Mouse (Mus musculus) intestine, embryonic 14.5 days (tissue): ENCODE data around the gene Socs5. TPM values are rescaled to one million over a fixed set of nuclear protein-coding genes. Genes with fewer than 3 reads are reported as not detected.

Source experiments
- ATAC-seq: fragments of 200-750 bp; cut with Nextera tagmentation; replicated peaks from 2 replicates; pipeline ENCODE4 v1.8.0; 2017; ENCODE audit warnings: low read depth, moderate number of reproducible peaks, moderate TSS enrichment, moderate library complexity; ENCODE audit not compliant: low FRiP score, low TSS enrichment
- DNase-seq: peaks from one replicate; pipeline ENCODE4 v3.0.0-alpha.2; 2018; ENCODE audit warnings: low spot score
- H3K27ac ChIP-seq: fragments of 300-500 bp; sonication (generic); 2 replicates; pipeline ENCODE4 v1.5.1; 2014; ENCODE audit warnings: low read depth, mild to moderate bottlenecking, control low read depth
- H3K27me3 ChIP-seq: fragments of 300-500 bp; sonication (generic); replicated peaks from 2 replicates; pipeline ENCODE4 v1.6.1; 2014; ENCODE audit warnings: low read length, control low read depth; ENCODE audit not compliant: control insufficient read depth, insufficient read depth
- H3K36me3 ChIP-seq: fragments of 300-500 bp; sonication (generic); 2 replicates; pipeline ENCODE4 v1.6.1; 2014; ENCODE audit warnings: low read length, control low read depth; ENCODE audit not compliant: control insufficient read depth, insufficient read depth
- H3K4me1 ChIP-seq: fragments of 300-500 bp; sonication (generic); replicated peaks from 2 replicates; pipeline ENCODE4 v1.6.1; 2014; ENCODE audit warnings: low read length, control low read depth, mixed read lengths; ENCODE audit not compliant: control insufficient read depth, insufficient read depth
- H3K4me2 ChIP-seq: fragments of 300-500 bp; sonication (generic); 2 replicates; pipeline ENCODE4 v1.6.1; 2014; ENCODE audit warnings: low read length
- H3K4me3 ChIP-seq: fragments of 300-500 bp; sonication (generic); 2 replicates; pipeline ENCODE4 v1.5.1; 2014; ENCODE audit warnings: low read depth, low read length, control low read depth, mixed read lengths
- H3K9ac ChIP-seq: fragments of 300-500 bp; sonication (generic); 2 replicates; pipeline ENCODE4 v1.6.1; 2014; ENCODE audit warnings: mild to moderate bottlenecking, low read length
- H3K9me3 ChIP-seq: fragments of 300-500 bp; sonication (generic); 2 replicates; pipeline ENCODE4 v1.6.1; 2016; ENCODE audit warnings: low read length, control low read depth; ENCODE audit not compliant: control insufficient read depth
- WGBS: fragments of 180-500 bp; shearing (Covaris S2); extraction: QIAGEN DNeasy Blood & Tissue Kit; methylation state at CpG from one replicate; pipeline ENCODE4 v1.1.7; 2014; 5-methylcytosine and 5-hydroxymethylcytosine counted together
- polyA plus RNA-seq: library from polyadenylated mRNA; unstranded; fragments of >200 nt; fragmentation: Nextera tagmentation; extraction: Ambion mirVana; gene quantifications from 2 replicates; pipeline ENCODE4 v1.2.1, GENCODE M21; 2014

The Socs5 gene
- polyA plus RNA-seq, 1 experiment from 2014 or later = 14.1 TPM

DNA sequence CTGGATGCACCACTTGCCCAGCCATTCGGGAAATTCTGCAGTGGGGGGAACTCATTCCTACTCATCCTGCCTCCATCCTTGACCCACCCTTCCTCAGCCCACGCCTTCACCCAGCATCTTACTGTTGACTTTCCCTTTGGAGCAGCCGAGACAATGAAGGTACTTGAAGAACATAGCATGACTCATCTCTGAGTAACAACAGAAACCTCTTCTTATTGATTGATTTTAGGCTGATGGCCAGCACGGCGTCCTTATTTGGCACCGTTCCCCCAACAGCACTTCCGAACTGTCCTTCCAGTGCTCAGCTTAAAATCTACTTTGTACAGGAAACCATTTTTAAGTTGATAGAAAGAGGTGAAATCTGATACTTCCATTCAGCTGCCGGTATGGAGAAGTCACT is 4.8 kb upstream of the Socs5 start:
- 28% methylated on average over 8 of the region's 8 CpGs for WGBS
- Histone ChIP-seq H3K27me3 (no peaks in the 10 kb centered on the region), H3K4me3 (no peak overlapping the region), H3K9me3 (no peaks in the 10 kb centered on the region), H3K9ac (no peak overlapping the region), H3K27ac (no peak overlapping the region), H3K36me3 (no peaks in the 10 kb centered on the region), H3K4me1 (peaks cover 7% of the 10 kb centered on the region), H3K4me2 (peak overlapping the region; percentile 28)
- ATAC-seq (no peak), DNase-seq (no peak)

DNA sequence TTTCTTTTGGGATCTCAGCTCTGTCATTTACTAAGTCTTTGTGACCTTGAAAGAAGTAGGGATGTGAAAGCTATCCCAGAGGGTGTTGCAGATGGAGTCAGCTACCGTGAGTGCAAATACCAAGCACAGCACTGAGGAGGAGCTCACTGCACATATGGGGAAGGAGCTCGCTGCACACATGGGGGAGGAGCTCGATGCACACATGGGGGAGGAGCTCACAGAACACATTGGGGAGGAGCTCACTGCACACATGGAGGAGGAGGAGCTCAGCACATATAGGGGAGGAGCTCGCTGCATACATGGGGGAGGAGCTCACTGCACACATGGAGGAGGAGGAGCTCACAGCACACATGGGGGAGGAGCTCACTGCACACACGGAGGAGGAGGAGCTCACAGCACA is 4.4 kb upstream of the Socs5 start:
- no peak overlapping the region for H3K4me3 ChIP-seq
- no peak overlapping the region for H3K27ac ChIP-seq
- no peaks in the 10 kb centered on the region for H3K27me3 ChIP-seq
- peaks cover 7% of the 10 kb centered on the region for H3K4me1 ChIP-seq
- H3K9me3 ChIP-seq = no peaks in the 10 kb centered on the region
- no peak overlapping the region for H3K9ac ChIP-seq
- WGBS = 75% methylated on average over 5 of the region's 5 CpGs
- H3K4me2 ChIP-seq = peak overlapping the region; percentile 28; the same call in 1 of the 2 replicates
- no peaks in the 10 kb centered on the region for H3K36me3 ChIP-seq
- ATAC-seq (no peak), DNase-seq (no peak)

DNA sequence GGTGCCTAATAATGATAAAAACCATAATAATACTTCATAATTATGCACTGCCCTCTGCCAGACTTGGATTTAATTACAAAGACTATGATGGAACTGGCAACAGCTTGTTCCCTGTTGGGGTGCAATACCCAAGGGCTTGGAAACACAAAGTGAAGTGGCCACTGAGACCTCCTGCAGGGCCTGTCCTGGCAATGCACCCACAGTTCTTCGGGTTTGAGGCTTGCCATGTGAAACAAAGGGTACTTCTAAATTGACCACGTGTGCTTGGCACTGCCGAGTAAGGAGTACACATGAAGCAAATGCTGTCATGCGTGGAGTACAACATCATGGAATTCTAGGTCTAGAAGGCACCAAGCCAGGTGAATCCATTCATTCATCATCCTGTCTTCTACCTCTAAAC is 3.2 kb upstream of the Socs5 start:
- Histone ChIP-seq H3K36me3 (no peaks in the 10 kb centered on the region), H3K4me3 (no peak overlapping the region), H3K4me1 (peaks cover 16% of the 10 kb centered on the region), H3K27me3 (no peaks in the 10 kb centered on the region), H3K9ac (no peak overlapping the region), H3K9me3 (no peaks in the 10 kb centered on the region), H3K27ac (no peak overlapping the region), H3K4me2 (no peak overlapping the region)
- 90% methylated on average over 4 of the region's 4 CpGs for WGBS
- ATAC-seq (no peak), DNase-seq (no peak)

DNA sequence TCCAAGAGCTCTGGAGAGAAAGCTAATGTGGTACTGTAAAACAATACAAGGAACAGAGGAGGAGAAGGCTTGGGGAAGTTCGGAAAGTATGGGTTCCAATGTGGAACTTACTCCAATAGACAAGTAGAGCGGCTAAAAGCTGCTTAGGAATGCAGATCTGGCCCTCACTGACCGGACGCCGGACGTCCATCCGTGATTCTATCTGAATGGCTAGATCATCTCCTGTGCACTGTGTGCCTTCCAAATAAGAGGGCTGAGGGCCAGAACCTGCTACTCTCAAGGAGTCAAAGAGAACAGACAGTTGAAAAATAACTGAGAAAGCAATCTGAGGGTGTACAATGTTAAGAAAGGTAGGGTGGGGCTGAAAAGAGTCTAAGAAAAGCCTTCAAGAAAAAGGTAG is 1.5 kb upstream of the Socs5 start:
- Histone ChIP-seq H3K36me3 (no peaks in the 10 kb centered on the region), H3K9ac (no peak overlapping the region), H3K4me3 (no peak overlapping the region), H3K4me1 (peaks cover 20% of the 10 kb centered on the region), H3K9me3 (no peaks in the 10 kb centered on the region), H3K4me2 (peak overlapping the region; percentile 59), H3K27me3 (no peaks in the 10 kb centered on the region), H3K27ac (no peak overlapping the region)
- 88% methylated on average over 7 of the region's 7 CpGs for WGBS
- ATAC-seq = no peak
- DNase-seq = no peak

DNA sequence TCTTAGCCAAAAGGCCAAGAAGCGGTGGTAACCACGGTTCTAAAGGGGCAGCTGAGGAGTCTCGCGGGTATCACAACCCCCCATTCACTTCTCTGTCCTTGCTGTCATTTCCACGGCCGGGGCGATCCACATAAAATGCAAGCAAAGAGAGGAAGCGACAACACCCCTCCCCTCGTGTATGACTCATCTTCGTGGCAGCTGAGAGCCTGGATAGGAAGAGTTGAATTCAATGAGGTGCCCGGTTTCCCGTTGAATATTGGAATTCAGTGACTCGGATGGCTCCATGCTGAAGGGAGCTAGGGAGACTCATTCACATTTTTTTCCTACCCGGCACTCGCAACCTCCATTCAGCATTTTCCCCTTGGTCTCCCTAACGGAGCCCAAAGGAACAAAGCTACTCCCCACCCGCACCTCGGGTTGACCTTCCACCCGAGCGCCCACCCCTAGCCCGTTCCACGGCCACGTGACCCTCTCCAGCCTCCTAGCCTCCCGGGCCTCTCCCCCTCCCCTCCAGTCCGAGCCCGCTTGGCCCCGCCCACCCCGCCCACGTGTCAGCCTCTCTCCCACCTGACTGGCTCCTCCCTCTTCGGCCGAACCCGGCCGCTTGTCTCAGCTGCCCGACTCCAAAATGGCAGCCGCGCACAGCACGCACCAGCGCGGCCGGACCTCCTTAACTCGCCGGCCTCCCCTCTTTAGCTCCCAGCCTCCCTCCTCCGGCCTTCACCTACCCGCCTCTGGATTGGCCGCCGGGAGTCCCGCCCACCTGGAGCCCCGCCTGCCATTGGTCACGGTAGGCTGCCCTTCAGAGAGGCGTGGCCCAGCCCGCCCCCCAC is 572 bp upstream of the Socs5 start:
- peaks cover 20% of the 10 kb centered on the region for H3K4me1 ChIP-seq
- DNase-seq (peak; percentile 96), ATAC-seq (peak; percentile 99)
- no peaks in the 10 kb centered on the region for H3K9me3 ChIP-seq
- H3K27me3 ChIP-seq = no peaks in the 10 kb centered on the region
- peak overlapping the region; percentile 73 for H3K9ac ChIP-seq
- WGBS = under 1% methylated on average over 50 of the region's 51 CpGs
- peak overlapping the region; percentile 59 for H3K4me2 ChIP-seq
- H3K27ac ChIP-seq = peak overlapping the region; percentile 82
- H3K4me3 ChIP-seq = peak overlapping the region; percentile 72
- no peaks in the 10 kb centered on the region for H3K36me3 ChIP-seq

DNA sequence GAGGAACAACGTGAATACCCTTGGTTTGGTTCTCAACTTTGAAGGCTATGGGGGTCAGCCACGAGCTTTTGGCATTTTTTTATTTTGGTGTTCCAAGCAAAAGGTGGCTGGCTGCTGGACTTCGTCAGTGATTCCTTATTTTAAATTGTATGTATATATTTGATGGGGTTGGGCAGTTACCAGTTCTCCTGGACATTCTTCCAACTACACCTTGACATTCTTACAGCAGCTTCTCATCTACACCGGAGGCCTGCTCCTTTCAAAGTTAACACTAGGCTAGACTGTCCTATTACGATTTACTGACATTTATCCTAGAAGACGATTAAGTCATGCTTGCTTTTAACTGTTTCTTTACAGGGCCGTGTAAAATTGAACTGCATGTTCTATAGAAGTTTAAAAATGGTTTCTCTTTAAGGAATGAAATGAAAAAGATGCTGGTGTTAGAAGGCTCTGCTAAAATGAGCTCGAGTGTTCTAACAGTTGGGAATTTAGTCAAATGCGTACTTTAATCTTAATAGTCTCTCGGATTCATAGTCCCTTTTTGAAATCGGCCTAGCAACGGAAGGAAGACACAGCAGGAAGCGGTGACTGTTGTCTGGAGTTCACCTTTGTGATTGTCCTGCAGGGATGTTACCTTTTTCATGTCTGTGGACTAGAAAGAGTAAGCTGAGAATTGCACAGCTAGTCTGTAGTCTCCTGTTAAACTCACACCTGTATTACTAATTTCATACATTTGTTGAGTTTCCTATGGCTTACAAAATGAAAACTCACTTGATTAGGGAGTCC is 1.2 kb downstream of the Socs5 start:
- H3K27me3 ChIP-seq = no peaks in the 10 kb centered on the region
- DNase-seq (no peak), ATAC-seq (no peak)
- peaks cover 18% of the 10 kb centered on the region; the same call in 1 of the 2 replicates for H3K4me1 ChIP-seq
- no peaks in the 10 kb centered on the region for H3K9me3 ChIP-seq
- H3K36me3 ChIP-seq = no peaks in the 10 kb centered on the region
- peak overlapping the region; percentile 72 for H3K4me3 ChIP-seq
- H3K27ac ChIP-seq = peak overlapping the region; percentile 82; the same call in 1 of the 2 replicates
- WGBS = 43% methylated on average over 13 of the region's 13 CpGs
- H3K9ac ChIP-seq = peak overlapping the region; percentile 73
- peak overlapping the region; percentile 82 for H3K4me2 ChIP-seq

DNA sequence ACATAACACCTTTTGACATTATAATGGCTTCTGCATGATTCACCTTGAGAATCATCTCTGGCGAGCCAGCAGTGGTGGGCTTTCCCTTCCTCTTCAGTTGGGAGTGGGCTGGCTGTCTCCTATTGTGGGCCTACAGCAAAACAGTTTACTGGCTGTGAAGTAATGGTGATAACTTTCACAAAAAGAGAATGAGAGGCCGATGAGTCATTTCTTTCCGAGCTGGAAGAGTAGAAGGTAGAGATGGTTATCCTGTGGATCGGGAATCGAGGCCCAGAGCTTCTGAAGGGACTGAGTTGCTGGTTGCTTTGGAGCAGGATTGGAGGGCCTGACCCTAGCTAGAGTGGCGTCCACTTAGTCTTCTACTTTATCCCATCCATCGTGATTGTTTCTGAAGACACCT is 2.0 kb downstream of the Socs5 start:
- DNase-seq = no peak

DNA sequence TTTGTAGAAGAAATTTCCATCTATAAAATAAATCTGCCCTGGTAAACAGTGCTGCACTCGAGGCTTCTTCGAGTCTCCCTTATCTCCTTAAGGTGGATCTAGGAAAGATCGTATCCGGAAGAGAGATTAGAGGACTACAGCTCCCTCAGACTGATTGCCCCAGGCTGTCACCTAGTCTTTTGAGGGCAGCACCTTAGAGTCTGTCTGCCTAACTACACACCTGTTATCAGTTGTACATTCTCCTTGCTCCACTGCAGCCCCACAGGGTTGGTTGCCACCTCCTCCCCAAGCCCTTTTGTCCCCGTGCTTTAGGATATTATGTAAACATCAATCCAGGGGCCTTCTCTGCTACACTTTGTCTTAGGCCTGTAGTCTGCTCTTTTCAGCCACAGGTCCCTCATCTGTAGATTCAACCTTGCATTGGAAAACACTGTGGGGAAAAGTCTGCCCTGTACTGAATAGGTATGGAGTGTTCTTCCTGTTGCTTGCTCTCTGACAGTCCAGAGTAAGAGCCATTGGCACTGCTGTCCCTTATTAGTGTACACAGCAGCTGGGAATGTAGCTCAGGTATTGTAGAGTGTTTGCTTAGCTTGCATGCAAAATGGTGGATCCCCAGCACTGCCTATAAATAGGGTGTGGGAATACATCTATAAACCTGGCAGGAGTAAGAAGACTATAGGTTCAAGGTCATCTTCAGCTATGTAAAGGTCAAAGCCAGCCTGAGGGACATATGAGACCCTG is 5.5 kb downstream of the Socs5 start:
- H3K27me3 ChIP-seq = no peaks in the 10 kb centered on the region
- DNase-seq (no peak), ATAC-seq (peak; percentile 27; the same call in 1 of the 2 replicates)
- no peaks in the 10 kb centered on the region for H3K36me3 ChIP-seq
- H3K9ac ChIP-seq = no peak overlapping the region
- H3K4me2 ChIP-seq = no peak overlapping the region
- no peak overlapping the region for H3K4me3 ChIP-seq
- no peak overlapping the region for H3K27ac ChIP-seq
- WGBS = 46% methylated on average over 5 of the region's 5 CpGs
- peaks cover 18% of the 10 kb centered on the region; the same call in 1 of the 2 replicates for H3K4me1 ChIP-seq
- no peaks in the 10 kb centered on the region for H3K9me3 ChIP-seq

More for the DNA sequence above, 2.0 kb downstream of the Socs5 start:
- H3K9me3 ChIP-seq = no peaks in the 10 kb centered on the region
- ATAC-seq = no peak
- H3K27ac ChIP-seq = no peak overlapping the region
- WGBS = 87% methylated on average over 7 of the region's 7 CpGs
- H3K27me3 ChIP-seq = no peaks in the 10 kb centered on the region
- H3K4me1 ChIP-seq = peaks cover 18% of the 10 kb centered on the region; the same call in 1 of the 2 replicates
- no peak overlapping the region for H3K9ac ChIP-seq
- H3K4me3 ChIP-seq = no peak overlapping the region
- H3K36me3 ChIP-seq = no peaks in the 10 kb centered on the region
- no peak overlapping the region for H3K4me2 ChIP-seq
